Mouse (Mus musculus): ENCODE measurements at regions not wholly inside any gene's neighbourhood (a gene's known extent, or its start where the extent isn't known, plus 50 kb on each side); places are given as distances from the start of the nearest gene placed in this dataset.

DNA sequence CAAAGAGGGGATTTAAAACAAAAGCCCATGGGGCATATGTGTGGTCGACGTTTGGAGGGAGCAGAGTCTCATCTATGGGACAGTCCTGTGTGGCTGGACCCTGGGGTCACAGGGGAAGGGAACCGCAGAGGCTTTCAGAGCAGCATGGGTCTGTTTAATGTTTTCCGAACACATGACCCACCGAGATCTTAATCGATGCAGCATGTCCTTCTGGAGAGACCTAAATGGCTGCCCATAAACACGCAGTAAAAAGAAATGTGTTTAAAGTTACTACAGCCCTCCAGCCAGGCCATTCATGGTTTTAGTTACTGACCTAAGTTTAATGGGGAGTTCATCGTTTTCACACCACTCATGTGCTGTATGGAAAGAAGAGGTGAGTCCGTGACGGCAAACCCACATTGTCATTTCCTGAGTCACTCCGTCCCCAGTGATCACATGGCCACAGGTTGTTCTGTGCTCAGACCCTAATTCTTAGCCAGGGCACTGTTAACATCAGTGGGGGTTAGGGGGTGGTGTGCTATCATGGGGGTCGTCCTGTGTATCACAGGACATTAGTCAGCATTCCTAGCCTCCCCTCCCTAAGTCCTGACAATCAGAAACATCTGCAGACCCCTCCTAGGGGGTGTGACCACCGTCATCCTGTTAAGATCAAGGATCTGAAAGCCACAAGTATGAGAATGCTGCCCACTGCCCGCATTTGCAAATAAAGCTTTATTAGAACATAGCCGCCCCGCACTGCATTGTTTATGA lies 120.7 kb upstream of the Dio3 start:
- no peak overlapping the region for H3K27ac ChIP-seq
- no peak for ATAC-seq (replicated peaks; ENCODE audit: insufficient number of reproducible peaks, insufficient read depth, low FRiP score, low read depth)
- H3K36me3 ChIP-seq = no peaks in the 10 kb centered on the region
- no peak overlapping the region for H3K4me3 ChIP-seq
- H3K4me2 ChIP-seq = no peak overlapping the region
- H3K9ac ChIP-seq = no peak overlapping the region
- 71% methylated on average over 16 of the region's 16 CpGs for WGBS
- no peaks in the 10 kb centered on the region; the same call in 1 of the 2 replicates for H3K4me1 ChIP-seq (replicated peaks)
- H3K27me3 ChIP-seq = no peaks in the 10 kb centered on the region
- H3K9me3 ChIP-seq (replicated peaks) = no peaks in the 10 kb centered on the region

DNA sequence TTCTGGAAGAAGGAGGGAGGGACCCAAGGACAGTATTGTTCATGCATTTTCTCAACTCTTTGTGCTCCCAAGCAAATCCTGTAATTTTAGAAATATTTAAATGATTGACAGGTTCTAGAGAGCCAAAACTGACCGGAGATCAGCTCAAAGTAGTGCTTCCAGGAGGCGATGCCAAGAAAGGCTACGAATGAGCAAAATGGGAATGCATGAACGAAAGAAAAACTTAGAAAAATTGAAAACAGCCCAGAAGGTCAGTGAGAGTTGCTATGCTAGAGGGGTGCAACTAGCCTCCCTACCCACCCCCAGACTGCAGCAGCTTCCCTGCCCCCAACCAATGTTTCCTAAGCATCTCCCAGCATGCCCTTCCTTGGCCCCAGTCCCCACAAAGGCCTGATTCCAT lies 117.6 kb upstream of the Dio3 start:
- no peak overlapping the region for H3K4me3 ChIP-seq
- WGBS = 80% methylated on average over 4 of the region's 4 CpGs
- H3K9ac ChIP-seq = no peak overlapping the region
- H3K9me3 ChIP-seq (replicated peaks) = no peaks in the 10 kb centered on the region
- no peak for ATAC-seq (replicated peaks; ENCODE audit: insufficient number of reproducible peaks, insufficient read depth, low FRiP score, low read depth)
- H3K4me1 ChIP-seq (replicated peaks) = no peaks in the 10 kb centered on the region
- H3K4me2 ChIP-seq = no peak overlapping the region
- no peak overlapping the region for H3K27ac ChIP-seq
- H3K36me3 ChIP-seq = no peaks in the 10 kb centered on the region
- no peaks in the 10 kb centered on the region; the same call in 1 of the 2 replicates for H3K27me3 ChIP-seq

DNA sequence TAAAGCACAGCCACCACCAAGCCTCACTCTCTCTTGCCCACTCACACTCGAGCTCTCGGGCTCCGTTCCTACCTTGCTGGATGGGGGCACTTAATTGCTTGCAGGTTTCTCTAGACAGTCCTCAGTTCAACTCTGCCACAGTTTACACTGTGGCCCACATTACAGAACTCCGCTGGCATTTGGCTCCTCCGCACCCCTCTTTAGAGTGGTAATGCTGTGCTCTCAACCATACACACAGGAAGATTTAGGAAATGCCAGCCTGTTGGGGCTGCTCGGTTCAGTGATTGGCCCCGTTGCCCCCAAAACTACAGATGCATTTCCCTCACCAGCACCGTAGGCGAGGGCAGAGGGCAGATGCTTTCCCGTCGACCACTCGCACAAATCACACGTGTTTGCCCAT lies 113.4 kb upstream of the Dio3 start:
- H3K27me3 ChIP-seq = peaks cover 3% of the 10 kb centered on the region; the same call in 1 of the 2 replicates
- H3K9me3 ChIP-seq (replicated peaks) = no peaks in the 10 kb centered on the region
- no peak for ATAC-seq (replicated peaks; ENCODE audit: insufficient number of reproducible peaks, insufficient read depth, low FRiP score, low read depth)
- H3K4me2 ChIP-seq = no peak overlapping the region
- no peaks in the 10 kb centered on the region for H3K4me1 ChIP-seq (replicated peaks)
- no peaks in the 10 kb centered on the region for H3K36me3 ChIP-seq
- H3K4me3 ChIP-seq = no peak overlapping the region
- H3K27ac ChIP-seq = no peak overlapping the region
- no peak overlapping the region for H3K9ac ChIP-seq
- 80% methylated on average over 13 of the region's 13 CpGs for WGBS

DNA sequence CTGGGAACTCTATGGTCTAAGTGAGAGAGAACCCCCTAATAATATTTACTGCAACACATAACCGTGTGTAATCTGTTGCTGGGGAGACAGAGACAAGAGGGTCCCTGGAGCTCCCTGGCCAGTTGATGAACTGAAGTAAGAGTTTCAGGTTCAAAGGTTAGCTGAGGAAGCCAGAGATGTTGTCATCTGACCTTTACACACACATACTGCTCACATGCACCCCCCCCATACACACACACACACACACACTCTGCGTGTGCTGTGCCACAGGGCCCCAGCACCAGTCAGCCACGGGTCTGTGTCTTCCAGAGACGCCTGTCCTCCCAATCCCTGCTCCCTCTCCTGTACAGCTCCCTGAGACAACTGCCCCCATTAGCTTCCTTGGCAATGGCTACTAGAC lies 110.5 kb upstream of the Dio3 start:
- H3K9ac ChIP-seq = no peak overlapping the region
- peaks cover 3% of the 10 kb centered on the region; the same call in 1 of the 2 replicates for H3K27me3 ChIP-seq
- no peaks in the 10 kb centered on the region for H3K4me1 ChIP-seq (replicated peaks)
- no peak overlapping the region for H3K4me2 ChIP-seq
- no peak for ATAC-seq (replicated peaks; ENCODE audit: insufficient number of reproducible peaks, insufficient read depth, low FRiP score, low read depth)
- H3K27ac ChIP-seq = no peak overlapping the region
- H3K4me3 ChIP-seq = no peak overlapping the region
- H3K36me3 ChIP-seq = no peaks in the 10 kb centered on the region
- 73% methylated on average over 4 of the region's 4 CpGs for WGBS
- H3K9me3 ChIP-seq (replicated peaks) = no peaks in the 10 kb centered on the region

DNA sequence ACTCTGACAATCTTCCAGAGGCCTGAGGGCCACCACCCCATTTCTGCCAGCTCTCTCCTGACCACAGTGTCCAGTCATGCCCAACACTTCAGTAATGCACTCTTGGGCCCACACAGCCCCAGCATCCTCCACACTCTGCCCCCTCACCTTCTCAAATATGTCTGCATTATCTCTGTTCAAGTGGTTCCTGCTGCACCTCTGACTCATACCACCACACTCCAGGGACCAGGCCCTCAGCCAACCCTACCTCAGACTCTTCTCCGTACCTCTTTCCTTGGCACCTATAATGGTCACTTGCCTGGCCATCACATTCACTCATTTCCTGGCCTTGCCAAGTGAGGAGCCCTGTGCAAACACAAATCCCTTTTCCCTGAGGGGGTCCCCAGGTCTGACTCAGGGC lies 109.6 kb upstream of the Dio3 start:
- Histone ChIP-seq H3K9ac (no peak overlapping the region), H3K4me3 (no peak overlapping the region), H3K4me1 (replicated peaks) (no peaks in the 10 kb centered on the region), H3K4me2 (no peak overlapping the region), H3K27ac (no peak overlapping the region), H3K36me3 (no peaks in the 10 kb centered on the region), H3K9me3 (replicated peaks) (no peaks in the 10 kb centered on the region), H3K27me3 (peaks cover 3% of the 10 kb centered on the region; the same call in 1 of the 2 replicates)
- ATAC-seq (replicated peaks; ENCODE audit: insufficient number of reproducible peaks, insufficient read depth, low FRiP score, low read depth) = no peak
- WGBS = 77% methylated on average over 1 of the region's 1 CpGs

DNA sequence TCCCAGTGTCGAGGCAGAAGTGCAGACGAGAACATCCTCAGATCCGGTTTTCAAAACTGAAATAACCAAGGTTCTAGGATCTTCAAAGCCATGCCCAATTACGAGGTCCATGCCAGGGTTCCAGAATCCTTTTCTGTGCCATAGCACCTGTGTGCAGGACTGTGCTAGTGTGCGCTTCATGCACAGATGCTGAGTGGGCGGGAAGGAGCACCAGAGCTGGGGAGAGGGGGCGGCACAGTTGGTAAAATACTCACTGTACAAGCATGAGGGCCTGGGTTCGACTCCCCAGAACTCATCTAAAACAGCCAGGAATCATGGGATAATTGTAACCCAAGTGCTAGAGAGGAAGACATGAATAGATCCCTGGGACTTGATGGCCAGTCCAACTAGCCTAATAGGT lies 108.4 kb upstream of the Dio3 start:
- Histone ChIP-seq H3K27ac (no peak overlapping the region), H3K36me3 (no peaks in the 10 kb centered on the region), H3K4me1 (replicated peaks) (no peaks in the 10 kb centered on the region), H3K4me3 (no peak overlapping the region), H3K4me2 (no peak overlapping the region), H3K27me3 (peaks cover 3% of the 10 kb centered on the region; the same call in 1 of the 2 replicates), H3K9me3 (replicated peaks) (no peaks in the 10 kb centered on the region), H3K9ac (no peak overlapping the region)
- WGBS = 81% methylated on average over 8 of the region's 8 CpGs
- ATAC-seq (replicated peaks; ENCODE audit: insufficient number of reproducible peaks, insufficient read depth, low FRiP score, low read depth) = no peak

DNA sequence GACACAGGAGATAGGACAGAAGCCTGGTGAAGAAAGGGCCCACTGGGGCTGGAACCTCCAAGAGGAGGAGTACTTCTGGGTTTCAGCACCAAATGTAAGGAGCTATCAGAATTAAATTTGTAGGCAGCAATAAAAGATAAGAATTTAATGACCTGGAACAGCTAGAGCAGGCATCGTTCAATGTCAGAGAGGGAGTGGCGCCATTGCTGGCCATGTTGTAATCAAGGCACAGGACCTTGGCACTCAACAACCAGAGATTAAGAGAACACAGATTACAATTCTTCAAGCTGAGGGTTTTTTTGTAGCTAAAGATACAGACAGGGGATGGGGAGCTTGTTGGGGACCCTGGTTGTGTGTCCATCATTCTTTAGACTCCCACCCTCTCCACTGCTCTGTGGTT lies 101.0 kb upstream of the Dio3 start:
- H3K9ac ChIP-seq = no peak overlapping the region
- no peak overlapping the region for H3K4me3 ChIP-seq
- H3K4me2 ChIP-seq = no peak overlapping the region
- no peak for ATAC-seq (replicated peaks; ENCODE audit: insufficient number of reproducible peaks, insufficient read depth, low FRiP score, low read depth)
- H3K9me3 ChIP-seq (replicated peaks) = no peaks in the 10 kb centered on the region
- H3K27ac ChIP-seq = no peak overlapping the region
- H3K36me3 ChIP-seq = no peaks in the 10 kb centered on the region
- H3K27me3 ChIP-seq = peaks cover 2% of the 10 kb centered on the region; the same call in 1 of the 2 replicates
- 83% methylated on average over 2 of the region's 2 CpGs for WGBS
- no peaks in the 10 kb centered on the region for H3K4me1 ChIP-seq (replicated peaks)

DNA sequence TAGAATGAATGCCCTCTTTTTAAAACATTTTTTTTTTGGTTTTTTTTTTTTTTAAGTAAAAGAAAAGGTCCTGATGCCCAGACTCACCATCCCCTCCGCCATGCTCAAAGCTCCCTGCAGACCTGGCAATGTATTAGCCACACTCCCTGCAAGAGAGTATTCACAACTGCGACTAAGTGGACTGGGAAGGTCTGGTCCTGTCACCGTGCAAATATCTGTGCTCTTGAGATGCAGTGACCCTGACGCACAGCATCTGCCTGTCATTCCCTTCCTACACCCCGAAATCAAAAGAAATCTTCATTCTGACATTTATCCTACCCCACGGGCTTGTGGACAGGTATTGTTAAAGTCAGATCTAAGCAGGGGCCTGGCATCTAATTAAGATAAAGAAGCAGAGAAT lies 95.4 kb upstream of the Dio3 start:
- 42% methylated on average over 6 of the region's 6 CpGs for WGBS

DNA sequence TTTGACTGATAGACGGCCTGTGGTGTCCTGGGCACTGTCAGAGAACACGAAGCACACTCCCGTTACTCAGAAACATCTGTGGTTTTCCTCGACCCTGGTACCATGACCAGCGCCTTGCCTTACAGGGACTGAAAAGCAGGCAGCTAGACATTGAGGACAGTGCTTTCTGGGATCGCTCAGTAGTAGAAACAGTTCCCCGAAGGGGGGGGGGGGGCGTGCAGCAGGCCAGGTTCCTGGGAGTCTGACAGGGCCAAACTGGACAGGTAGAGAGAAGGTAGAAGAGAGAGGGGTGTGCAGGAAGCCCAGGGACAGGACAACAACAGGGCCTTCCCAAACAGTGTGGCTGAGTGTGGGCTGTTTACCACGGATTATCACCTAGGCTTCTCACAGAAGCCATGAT lies 93.5 kb upstream of the Dio3 start:
- H3K4me3 ChIP-seq = no peak overlapping the region
- peaks cover 74% of the 10 kb centered on the region for H3K27me3 ChIP-seq
- no peaks in the 10 kb centered on the region for H3K36me3 ChIP-seq
- no peaks in the 10 kb centered on the region for H3K9me3 ChIP-seq (replicated peaks)
- no peak for ATAC-seq (replicated peaks; ENCODE audit: insufficient number of reproducible peaks, insufficient read depth, low FRiP score, low read depth)
- H3K4me1 ChIP-seq (replicated peaks) = peaks cover 14% of the 10 kb centered on the region; the same call in 1 of the 2 replicates
- 57% methylated on average over 8 of the region's 9 CpGs for WGBS
- no peak overlapping the region for H3K27ac ChIP-seq
- H3K9ac ChIP-seq = no peak overlapping the region
- H3K4me2 ChIP-seq = no peak overlapping the region

More for the DNA sequence above, 95.4 kb upstream of the Dio3 start:
- Histone ChIP-seq H3K36me3 (no peaks in the 10 kb centered on the region), H3K4me2 (no peak overlapping the region), H3K27ac (no peak overlapping the region), H3K9ac (no peak overlapping the region), H3K4me3 (no peak overlapping the region), H3K9me3 (replicated peaks) (no peaks in the 10 kb centered on the region), H3K27me3 (peaks cover 59% of the 10 kb centered on the region), H3K4me1 (replicated peaks) (peaks cover 5% of the 10 kb centered on the region; the same call in 1 of the 2 replicates)
- ATAC-seq (replicated peaks; ENCODE audit: insufficient number of reproducible peaks, insufficient read depth, low FRiP score, low read depth) = no peak

DNA sequence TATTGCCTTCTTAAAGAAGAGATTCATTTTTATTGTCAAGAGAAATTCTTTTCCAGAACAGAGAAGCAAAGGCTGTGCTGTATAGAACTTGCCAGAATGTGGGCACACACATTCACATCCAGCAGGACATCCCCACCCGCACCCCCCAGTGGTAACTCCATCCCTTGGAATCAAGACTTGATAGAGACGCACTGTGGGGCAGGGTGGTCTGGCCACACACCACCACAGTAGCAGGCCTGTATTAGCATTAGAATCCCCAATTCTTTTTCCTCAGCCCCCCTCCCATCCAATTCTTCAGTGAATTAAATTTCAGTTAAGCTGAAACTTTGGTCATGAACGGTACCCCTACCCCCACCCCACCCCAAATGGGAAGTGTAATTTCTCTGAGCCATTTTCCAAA lies 92.5 kb upstream of the Dio3 start:
- H3K27ac ChIP-seq = no peak overlapping the region
- no peak overlapping the region for H3K4me2 ChIP-seq
- H3K36me3 ChIP-seq = no peaks in the 10 kb centered on the region
- H3K9me3 ChIP-seq (replicated peaks) = no peaks in the 10 kb centered on the region
- no peak overlapping the region for H3K4me3 ChIP-seq
- no peak overlapping the region for H3K9ac ChIP-seq
- 41% methylated on average over 3 of the region's 3 CpGs for WGBS
- peaks cover 84% of the 10 kb centered on the region for H3K27me3 ChIP-seq
- ATAC-seq (replicated peaks; ENCODE audit: insufficient number of reproducible peaks, insufficient read depth, low FRiP score, low read depth) = no peak
- peaks cover 14% of the 10 kb centered on the region; the same call in 1 of the 2 replicates for H3K4me1 ChIP-seq (replicated peaks)

DNA sequence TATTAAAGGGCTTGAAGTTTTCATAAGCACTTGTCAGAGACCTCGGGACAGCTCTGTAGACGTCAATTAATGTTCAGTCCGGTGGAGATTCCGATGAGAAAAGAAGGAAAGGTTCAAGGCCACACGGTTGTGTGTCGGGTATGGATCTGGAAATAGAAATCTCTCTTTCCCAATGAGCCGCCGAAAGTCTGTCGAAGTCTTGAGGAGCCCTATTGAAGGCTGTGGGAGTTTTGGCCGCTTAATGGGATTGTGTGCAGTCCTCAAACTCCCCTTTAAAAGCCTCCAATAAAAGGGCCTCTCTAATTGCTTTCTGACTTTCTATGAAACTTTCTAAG lies 92.0 kb upstream of the Dio3 start:
- Histone ChIP-seq H3K4me2 (no peak overlapping the region), H3K9ac (no peak overlapping the region), H3K4me1 (replicated peaks) (peaks cover 14% of the 10 kb centered on the region; the same call in 1 of the 2 replicates), H3K9me3 (replicated peaks) (no peaks in the 10 kb centered on the region), H3K27ac (no peak overlapping the region), H3K36me3 (no peaks in the 10 kb centered on the region), H3K27me3 (peaks cover 87% of the 10 kb centered on the region), H3K4me3 (no peak overlapping the region)
- no peak for ATAC-seq (replicated peaks; ENCODE audit: insufficient number of reproducible peaks, insufficient read depth, low FRiP score, low read depth)
- 24% methylated on average over 10 of the region's 10 CpGs for WGBS

Measured in heart, embryonic 15.5 days (tissue).